Mouse (Mus musculus): ENCODE data around the gene Rras.

GRCm38 (mm10) chr7:45017242-45018061 is at the start of gene Rras:
- TF ChIP-seq CTCF (conservative IDR thresholded peaks at IDR 0.05; ENCODE audit: low read length), result no peak
- TF ChIP-seq POU5F1 (IDR thresholded peaks at IDR 0.05; ENCODE audit: borderline replicate concordance, low read length), result peak; percentile 78; the same call in 1 of the 2 replicates
